Mouse (Mus musculus): ENCODE results near the gene Tcte3.
"Not testable (repeated sequence)": the region's sequence is repeated elsewhere in the genome, so short reads cannot be mapped to it uniquely, and the experiment has no call there.

Gene Tcte3

DNA sequence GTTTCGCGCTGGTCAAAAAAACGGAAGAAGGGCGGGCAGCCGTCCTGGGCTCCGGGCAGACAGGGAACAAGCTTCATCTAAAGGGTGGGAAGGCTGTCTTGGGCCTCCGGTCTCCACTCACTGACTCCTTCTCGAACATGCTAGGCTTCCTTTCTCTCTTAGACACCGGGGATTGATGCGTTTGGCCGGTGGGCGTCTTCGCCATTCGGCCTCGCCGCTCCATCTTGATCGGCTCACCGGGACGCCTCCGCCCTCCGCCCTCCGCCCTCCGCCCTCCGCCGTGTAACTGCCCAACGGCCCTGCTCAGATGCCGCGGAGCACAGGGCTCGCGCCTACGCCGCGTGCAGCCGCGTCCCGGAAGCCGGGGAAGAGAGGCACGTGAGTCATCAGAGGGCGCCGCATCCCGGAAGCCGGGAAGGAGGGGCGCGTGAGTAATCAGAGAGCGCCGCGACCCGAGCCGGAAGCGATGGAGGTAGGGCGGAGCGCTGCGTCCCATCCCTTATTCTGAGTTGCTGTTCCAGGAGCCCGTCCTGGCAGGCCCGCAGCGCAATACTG is at the start of gene Tcte3, which contains the start of the genes Ermard and Gm3448:
TSS of gene Tcte3 (minus strand) at position 314 of the 555 bp plus-strand sequence.
TSS of gene Ermard (plus strand) at position 34 of the 555 bp plus-strand sequence.
TSS of gene Gm3448 (minus strand) at position 363 of the 555 bp plus-strand sequence.
- not testable (repeated sequence) for DNase-seq (ENCODE audit: low spot score)

DNA sequence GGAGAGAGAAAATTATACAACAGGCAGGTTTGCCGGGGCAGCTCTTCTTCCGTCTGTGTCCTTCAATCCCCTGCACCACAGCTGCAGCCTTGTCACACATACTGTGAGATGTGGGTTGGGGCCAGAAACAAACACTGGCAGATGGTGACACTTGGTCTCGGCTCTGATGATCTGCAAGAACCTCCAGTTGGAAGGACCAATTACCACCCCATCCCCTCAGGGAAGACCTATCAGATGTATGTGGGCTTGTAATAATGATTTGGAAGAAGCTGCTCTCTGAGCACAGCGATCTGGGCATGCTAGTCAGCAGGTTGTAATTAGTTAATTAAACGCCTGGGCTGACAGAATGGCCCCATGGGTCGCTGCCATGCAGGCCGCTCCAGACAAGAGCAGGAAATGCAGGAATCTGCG is 47.3 kb upstream of the Tcte3 start:
- DNase-seq (ENCODE audit: low spot score) = no peak

DNA sequence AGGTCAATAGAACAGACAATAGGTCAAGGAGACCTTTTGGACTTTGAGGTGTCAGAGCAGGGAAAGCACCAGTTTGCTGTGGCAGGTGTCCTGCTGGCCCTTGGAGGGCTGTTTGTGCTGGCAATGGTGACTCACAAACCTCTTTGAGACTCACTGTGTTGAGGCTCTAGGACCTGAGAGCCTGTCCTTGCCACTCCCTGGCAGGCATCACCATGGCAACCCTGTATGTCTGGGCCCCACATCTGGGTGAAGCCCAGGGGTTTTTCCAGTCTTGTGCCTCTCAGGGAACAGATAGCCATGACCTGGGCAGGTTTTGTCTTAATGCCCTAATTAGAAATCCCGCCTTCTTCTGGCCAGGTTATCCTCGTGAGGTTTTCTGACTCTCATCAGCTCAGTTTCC is 46.9 kb upstream of the Tcte3 start:
- no peak for DNase-seq (ENCODE audit: low spot score)

DNA sequence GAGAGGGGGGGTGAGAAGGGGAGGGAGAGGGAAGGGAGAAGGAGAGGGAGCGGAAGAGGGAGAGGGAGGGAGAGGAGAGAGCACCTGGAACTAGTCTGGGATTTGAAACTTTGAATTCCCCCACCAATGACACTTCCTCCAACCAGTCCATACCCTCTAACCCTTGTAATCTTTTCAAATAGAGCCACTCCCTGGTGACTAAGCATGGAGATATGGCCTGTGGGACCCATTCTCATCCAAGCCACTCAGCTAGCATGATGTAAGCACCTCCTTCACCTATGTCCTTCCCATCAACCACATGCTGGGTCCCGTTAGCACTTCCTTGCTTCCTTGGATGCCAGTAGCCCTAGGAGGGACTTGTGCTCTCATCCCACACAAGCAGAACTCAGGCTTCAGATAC is 43.7 kb upstream of the Tcte3 start:
- DNase-seq (ENCODE audit: low spot score) = no peak

DNA sequence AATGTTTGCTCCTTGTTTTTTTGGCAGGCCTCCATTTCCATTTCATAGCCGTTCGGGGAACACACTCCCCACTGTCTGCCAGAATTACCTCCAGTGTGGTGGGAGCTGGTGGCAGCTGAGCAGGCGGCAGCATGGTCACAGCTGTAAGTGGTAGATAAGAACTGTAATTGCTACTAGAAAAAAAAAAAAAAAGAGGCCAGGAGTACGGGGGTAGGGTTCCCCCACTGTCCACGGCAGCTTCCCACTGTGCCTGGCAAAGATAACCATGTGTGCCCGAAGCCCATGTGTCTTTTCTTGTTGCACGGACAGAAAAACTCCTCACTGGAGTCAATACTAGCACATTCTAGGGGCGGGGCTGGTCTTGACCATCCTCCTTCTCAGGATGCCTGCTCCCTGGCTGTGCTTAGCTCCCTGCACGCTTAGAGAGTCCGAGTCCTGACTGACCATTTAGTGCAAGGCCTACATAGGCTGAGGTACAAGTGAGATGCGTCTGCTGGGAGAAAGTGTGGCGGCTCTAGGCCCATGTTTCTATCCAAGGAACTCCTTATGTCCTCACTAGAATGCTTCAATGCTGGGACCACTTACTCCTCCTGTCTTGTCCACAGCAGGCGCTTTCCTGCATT is 43.0 kb upstream of the Tcte3 start:
- DNase-seq (ENCODE audit: low spot score) = no peak

DNA sequence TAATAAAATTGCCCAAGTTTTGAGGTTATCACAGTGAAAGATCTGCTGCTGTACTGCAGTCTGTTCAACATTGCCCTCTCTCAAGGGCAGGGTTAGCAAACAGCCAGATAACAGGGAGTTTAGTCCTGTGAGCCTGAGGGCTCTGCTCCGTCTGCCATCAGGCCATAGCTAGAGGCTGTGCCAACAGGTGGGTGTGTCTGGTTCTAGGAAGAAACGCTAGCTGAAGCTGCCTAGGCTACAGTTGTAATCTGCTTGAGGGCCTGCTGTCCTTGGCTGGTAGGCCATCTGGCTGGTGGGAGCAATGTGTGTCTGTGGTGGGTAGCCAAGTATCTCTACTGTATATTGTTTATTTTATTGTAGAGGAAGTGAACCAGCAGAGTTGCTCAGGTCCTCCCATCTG is 36.2 kb upstream of the Tcte3 start:
- DNase-seq (ENCODE audit: low spot score) = no peak

DNA sequence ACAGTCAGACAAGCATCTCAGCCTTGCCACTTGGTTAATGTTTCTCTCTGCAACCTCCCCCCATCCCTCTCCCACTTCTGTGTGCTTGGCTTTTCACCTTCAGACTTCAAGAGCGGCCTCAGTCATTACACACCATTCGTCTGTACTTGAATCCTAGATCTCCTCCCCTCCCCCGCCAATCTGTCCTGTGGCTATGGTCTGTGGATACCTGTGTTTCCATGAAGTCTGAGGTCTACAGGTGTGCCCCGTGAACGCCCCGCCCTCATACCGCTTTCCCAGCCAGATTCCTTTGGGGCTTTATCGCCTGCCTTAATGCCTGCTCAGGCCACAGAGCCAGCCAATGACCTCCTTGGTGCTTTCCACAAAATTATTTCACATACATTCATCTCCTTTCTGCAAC is 33.7 kb upstream of the Tcte3 start:
- DNase-seq (ENCODE audit: low spot score) = no peak

DNA sequence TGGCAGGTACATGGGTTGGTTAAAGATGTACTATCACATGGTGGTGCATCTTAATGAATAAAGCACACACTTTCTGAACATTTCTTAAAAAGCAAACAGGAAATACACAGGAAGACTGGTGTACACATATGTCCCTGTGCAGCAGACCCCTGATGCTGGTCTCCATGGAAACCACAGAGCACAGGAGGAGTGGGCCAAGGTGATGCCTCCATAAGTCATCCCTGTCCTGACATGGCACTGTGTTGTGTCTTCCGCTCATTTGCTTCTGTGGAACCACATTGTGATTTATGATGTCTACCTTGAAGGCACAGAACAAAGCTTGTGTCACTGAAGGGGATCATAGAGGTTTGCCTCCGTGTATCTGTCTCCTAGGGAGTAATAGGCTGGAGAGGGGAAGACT is 30.9 kb upstream of the Tcte3 start:
- no peak for DNase-seq (ENCODE audit: low spot score)

DNA sequence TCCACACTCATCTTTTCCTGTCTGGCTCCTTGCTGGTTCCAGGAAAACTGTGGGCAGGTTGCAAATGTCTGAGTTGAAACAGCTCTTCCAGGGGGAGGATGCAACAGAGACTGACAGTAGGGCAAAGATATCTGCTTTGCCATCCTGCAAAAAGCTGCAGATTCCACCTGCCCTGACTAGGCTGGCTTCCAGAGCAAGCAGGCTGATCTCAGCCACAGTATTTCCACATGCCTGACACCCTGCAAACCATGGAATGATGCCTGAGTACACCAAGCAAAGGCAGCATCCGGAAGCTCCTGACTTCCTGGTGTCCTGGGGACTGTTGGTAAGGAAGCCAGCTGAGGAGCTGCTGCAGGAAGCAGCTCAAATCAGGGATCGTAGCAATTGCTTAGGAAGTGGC is 27.8 kb upstream of the Tcte3 start:
- DNase-seq (ENCODE audit: low spot score) = no peak

DNA sequence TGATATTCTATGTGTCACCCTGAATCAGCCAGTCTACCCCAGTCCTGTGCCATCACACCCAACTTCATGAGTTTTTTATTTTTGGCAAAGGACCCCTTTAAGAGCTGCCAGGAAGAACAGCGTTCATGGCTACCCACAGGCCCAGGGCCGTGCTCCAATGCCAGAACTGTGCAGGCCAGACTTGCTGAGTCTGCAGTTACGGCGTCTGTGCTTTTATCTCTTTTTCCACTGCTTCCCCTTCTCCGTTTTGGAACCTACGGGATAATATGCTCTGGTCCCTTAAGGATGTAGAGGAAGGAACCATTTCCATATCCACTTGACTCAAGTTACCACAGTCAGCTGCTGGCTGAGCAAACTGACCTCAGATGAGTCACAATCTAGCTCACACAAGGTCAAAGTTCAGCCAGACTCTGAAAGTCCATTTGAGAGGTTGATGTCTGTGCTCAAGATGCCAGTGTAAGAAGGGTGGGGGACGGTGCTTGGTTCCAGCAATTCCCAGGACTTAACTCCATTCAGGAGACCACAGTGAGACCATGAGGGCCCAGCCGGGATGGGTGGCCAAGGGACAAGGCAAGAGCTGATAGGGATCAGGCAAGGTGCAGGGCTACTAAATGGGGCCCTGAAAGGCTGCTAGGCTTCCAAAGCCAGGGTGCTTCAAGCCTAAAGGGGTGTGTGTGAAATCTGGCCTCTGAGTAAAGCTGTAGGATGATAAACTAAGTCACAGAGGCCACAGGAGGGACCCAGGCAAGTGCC is 26.9 kb upstream of the Tcte3 start:
- no peak for DNase-seq (ENCODE audit: low spot score)

DNA sequence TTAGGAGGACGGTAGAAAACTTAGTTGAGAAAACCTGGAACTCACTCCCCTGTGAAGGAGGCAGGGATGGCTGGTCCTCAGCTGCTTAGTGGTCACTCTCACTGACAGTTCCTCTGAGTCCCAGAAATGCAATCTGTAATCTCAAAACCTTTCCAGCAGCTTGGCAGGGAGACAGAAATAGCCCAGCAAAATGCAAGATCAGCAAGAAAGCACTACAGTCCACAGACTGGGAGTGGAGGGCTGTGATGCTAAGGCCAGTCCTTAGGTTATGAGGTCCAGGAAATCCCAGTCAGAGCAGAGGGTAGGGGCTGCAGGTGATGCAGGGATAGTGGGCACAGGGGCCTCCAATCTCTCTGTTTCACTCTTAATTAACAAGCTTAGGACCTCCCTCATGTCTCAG is 25.6 kb upstream of the Tcte3 start:
- no peak for DNase-seq (ENCODE audit: low spot score)

DNA sequence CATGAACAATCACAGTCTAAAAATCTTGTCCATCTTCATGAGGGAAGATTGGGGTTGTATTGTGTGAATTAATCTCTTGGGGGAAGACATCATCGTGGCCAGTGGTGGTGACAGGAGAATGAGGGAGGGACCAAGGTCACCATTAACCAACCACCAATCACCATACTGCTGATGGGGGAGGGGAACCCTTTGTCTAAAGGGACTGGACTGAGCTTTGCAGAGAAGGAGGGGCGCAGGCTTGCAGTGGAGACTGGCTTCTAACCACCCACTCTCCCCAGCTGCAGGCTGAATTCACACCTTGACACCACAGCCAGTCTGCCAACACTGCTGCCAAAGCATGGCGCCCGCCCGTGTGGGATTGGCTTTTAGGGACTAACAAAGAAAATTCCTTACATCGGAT is 24.8 kb upstream of the Tcte3 start:
- DNase-seq (ENCODE audit: low spot score) = no peak

DNA sequence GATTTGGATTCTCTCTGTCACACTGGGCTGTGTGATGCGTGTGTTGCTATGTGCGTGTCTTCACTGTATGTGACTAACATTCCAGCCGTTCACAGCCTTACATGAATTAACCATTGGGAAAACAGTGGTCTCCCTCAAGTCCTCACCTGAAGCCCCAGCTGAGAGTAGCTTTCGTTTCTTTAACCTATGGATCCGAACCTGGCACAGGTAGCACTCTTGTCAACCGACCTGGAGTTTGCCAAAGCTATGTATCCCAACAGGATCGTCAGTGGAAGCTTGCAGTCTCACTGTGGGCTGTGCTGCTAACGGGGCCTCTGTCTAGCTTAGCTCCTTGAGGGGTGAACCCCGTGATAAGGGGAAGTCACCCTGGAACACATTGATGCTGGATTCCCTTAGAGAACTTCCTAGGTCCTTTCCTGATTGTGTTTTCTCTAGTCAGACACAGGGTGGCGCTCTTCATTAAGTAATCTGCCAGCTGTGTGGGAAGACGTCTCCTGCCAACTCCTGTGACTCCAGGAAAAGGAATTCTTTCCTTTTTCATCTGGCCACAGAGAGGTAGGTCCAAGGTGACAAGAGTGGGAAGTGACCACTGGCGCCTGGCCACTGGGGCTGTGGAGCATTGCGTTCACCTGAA is 24.2 kb upstream of the Tcte3 start:
- peak; percentile 65 for DNase-seq (ENCODE audit: low spot score)

DNA sequence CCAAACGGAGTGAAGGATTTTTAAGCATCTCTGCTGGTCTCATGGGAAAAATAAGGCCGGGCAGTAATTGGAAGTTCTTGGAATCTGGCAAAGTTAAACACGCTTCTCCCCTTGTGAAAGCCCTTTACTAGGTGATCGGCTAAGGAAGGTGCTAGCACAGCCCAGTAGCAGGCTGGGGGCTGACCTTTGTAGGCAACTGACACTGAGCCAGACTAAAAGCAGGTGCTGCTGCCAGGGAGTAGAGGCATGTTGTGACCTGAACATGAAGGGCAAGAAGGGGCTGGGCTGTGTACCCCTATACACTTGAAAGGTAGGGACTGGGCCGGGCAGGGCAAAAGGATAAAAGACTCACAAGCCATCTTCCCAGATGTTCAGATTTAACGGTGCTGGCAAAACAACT is 19.1 kb upstream of the Tcte3 start:
- DNase-seq (ENCODE audit: low spot score) = no peak

DNA sequence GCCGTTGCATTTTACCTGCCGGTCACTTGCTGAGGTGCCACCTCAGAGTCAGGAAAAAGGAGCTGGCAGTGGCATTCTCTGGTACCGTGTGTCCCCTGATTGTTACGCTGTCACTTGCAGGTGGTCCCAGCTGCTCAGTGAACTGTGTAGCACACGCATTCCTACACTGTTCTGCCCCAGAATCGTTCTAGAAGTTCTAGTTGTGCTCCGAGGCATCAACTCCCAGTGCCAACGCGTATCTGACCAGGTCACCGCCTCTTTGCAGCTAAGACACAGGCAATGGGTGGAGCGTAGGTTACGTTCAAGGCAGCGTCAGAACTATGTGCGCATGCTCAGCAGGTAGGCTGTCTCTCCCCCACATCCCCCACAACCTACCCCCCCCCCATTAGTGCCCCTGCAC is 18.4 kb upstream of the Tcte3 start:
- DNase-seq (ENCODE audit: low spot score) = no peak

DNA sequence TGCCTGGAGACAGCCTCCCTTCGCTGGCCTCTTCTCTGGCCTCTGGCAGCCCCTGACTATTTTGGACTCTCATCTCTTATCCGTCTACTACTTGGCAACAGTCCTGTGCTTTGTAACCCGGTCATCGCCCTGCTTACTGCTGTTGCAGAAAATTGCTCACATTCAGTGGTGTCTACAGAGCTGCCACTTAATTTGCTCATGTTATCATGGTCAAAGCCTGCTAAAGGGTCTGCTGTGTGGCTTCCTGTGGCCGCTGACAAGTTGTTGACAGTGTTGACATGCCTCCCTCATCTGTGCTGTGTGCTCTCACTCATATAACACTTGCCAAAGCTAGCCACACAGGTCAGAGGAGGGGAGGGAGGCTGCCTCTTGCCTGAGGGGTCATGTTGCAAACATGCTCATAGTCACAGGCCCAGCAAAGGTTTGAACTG is 16.9 kb upstream of the Tcte3 start:
- DNase-seq (ENCODE audit: low spot score) = no peak

DNA sequence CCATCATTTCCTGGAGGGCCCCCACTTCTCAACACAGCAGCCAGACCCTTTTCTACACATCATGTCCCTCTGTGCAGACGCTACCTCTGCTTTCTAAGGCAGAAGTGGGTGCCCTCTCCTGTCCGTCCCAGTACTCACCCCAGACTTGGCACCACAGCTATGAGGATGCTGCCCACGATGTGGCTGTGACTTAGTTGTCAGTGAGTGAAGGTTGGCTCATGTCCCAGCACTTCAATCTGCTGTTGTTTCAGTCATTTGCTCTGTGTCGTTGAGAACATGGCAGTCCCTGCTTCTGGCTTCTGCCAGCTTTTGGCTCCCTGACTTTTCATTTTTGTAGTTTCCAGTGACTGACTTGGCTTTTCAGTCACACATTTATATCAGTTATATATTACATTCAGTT is 14.6 kb upstream of the Tcte3 start:
- no peak for DNase-seq (ENCODE audit: low spot score)

DNA sequence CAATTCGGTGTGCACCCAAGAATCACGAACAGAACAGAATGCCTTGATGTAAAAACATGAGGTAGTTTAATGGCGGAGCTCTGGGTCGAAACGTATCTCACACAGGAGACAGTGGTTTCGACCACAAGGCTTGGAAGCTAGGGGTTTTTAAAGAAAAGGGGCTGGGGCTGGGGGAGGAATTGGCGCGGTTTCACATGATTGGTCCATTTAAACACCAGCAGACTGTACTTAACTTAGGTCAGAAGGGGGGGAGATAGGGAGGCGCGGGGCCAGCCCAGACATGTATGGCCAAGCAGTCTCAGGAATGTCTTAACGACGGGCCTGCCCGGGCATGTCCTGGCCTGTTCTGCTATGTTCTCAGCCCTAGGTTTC is 12.5 kb upstream of the Tcte3 start:
- not testable (repeated sequence) for DNase-seq (ENCODE audit: low spot score)

DNA sequence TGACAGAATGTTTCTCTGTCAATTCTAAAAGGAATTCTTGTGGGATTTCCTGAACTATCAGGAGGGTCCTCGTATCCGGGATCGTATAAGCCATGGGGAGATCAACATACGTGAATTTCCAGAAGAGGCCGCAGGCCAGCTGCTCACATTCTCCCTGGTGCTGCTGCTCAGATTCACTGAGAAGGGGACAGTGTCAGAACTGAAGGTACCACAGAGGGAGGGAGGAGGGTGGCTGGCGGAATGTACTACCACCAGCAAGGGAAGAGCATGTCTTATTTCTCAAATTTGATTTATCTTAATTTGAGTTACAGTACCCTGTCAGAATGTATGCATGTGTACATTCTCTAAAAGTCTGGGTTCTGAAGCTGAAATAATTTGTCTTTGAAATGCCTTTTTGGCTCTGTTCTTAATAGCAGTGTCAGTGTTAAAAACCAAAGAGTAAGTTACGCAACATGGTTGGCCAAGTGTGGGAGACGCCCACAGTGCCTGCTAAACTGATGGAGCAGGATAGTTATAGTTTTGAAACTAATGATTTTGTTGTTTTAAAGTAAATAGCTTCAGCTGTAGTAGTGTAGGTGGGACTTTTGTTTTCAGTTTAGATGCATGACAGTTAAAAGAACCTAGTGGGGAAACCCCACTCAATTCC is 12.0 kb upstream of the Tcte3 start:
- not testable (repeated sequence) for DNase-seq (ENCODE audit: low spot score)

DNA sequence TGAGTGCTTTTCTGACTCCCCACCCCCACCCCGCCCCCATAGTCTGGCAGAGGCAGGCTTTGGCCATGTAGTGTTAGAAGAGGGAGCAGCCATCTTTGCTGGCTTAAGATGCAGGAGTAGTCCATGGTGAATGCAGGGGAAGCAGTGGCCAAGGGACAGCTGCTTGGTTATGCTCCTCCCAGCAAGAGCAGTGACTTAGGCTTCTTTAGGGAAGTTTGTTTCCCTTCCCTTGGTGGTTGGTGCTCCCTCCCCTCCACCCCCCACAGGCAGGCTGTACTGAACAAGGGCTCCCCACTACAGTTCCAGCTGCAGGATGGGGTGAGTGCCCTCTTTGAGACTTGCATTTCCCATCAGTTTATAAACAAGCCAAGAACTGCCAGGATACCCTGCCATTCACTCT is 11.5 kb upstream of the Tcte3 start:
- not testable (repeated sequence) for DNase-seq (ENCODE audit: low spot score)

DNA sequence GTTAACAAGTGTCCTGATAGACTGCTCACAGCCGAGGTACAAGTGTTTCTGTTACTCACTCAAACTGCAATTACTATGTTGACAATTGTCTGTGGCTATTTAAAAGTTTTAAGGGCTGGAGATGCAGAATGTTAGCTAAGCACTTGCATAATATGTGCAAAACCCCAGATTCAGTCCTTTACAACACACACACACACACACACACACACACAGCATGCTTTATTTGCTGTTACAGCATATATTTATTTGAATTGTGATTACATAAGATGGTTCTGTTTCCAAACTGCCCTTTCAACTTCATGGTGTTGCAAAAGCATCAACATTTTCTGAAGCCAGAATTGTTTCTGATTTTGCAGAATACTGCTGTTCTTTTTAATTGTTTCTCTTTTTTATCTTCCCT is 9.1 kb upstream of the Tcte3 start:
- not testable (repeated sequence) for DNase-seq (ENCODE audit: low spot score)

DNA sequence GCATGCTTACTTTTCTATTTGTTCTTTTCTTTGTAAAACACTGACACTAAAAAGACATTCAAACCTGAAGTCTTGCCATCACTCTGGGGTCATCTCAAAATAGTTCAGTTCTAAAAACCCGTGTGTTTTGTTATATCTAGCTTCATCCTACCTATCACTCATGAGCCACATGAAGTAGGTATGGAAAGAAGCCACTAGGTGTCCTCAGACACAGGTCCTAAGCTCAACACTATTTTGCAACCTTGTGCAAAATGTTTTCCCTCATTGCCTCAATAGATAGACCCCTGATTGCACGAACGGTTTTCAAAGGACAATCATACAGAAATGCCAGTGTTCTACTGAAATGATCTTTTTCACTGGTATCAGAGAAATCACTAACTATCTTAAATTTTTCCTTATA is 833 bp downstream of the Tcte3 start:
- not testable (repeated sequence) for DNase-seq (ENCODE audit: low spot score)
